Mouse (Mus musculus) embryonic facial prominence, embryonic 12.5 days (tissue): ENCODE results near the gene E030030I06Rik. TPM values are rescaled to one million over a fixed set of nuclear protein-coding genes. Genes with fewer than 3 reads are reported as not detected.
"Not testable (repeated sequence)": the region's sequence is repeated elsewhere in the genome, so short reads cannot be mapped to it uniquely, and the experiment has no call there.

Source experiments
- ATAC-seq: fragments of 200-750 bp; cut with Nextera tagmentation; 2 replicates; pipeline ENCODE4 v1.8.0; 2017; ENCODE audit not compliant: insufficient number of reproducible peaks, insufficient read depth, low FRiP score, low TSS enrichment
- H3K27ac ChIP-seq: fragments of 300-500 bp; sonication (generic); 2 replicates; pipeline ENCODE4 v1.5.1; 2016; ENCODE audit warnings: mild to moderate bottlenecking
- H3K27me3 ChIP-seq: fragments of 300-500 bp; sonication (generic); 2 replicates; pipeline ENCODE4 v1.6.1; 2016; ENCODE audit warnings: mild to moderate bottlenecking, moderate library complexity
- H3K36me3 ChIP-seq: fragments of 300-500 bp; sonication (generic); 2 replicates; pipeline ENCODE4 v1.6.1; 2016; ENCODE audit warnings: mild to moderate bottlenecking
- H3K4me1 ChIP-seq: fragments of 300-500 bp; sonication (generic); 2 replicates; pipeline ENCODE4 v1.6.1; 2016
- H3K4me2 ChIP-seq: fragments of 300-500 bp; sonication (generic); replicated peaks from 2 replicates; pipeline ENCODE4 v1.6.1; 2016; ENCODE audit warnings: mild to moderate bottlenecking, moderate library complexity
- H3K4me3 ChIP-seq: fragments of 300-500 bp; sonication (generic); 2 replicates; pipeline ENCODE4 v1.5.1; 2016; ENCODE audit warnings: mild to moderate bottlenecking
- H3K9ac ChIP-seq: fragments of 300-500 bp; sonication (generic); 2 replicates; pipeline ENCODE4 v1.6.1; 2016; ENCODE audit warnings: mild to moderate bottlenecking, moderate library complexity
- H3K9me3 ChIP-seq: fragments of 300-500 bp; sonication (generic); 2 replicates; pipeline ENCODE4 v1.6.1; 2016; ENCODE audit warnings: mild to moderate bottlenecking, moderate library complexity
- WGBS: fragments of 180-500 bp; shearing (Covaris S2); methylation state at CpG from one replicate; pipeline ENCODE4 v1.1.7; 2016; 5-methylcytosine and 5-hydroxymethylcytosine counted together
- polyA plus RNA-seq: library from polyadenylated mRNA; unstranded; fragments of >200 nt; fragmentation: Nextera tagmentation; extraction: Ambion mirVana; gene quantifications from 2 replicates; pipeline ENCODE4 v1.2.1, GENCODE M21; 2016

E030030I06Rik gene
- 13.6 and 19.9 TPM in 2 replicates for polyA plus RNA-seq

DNA sequence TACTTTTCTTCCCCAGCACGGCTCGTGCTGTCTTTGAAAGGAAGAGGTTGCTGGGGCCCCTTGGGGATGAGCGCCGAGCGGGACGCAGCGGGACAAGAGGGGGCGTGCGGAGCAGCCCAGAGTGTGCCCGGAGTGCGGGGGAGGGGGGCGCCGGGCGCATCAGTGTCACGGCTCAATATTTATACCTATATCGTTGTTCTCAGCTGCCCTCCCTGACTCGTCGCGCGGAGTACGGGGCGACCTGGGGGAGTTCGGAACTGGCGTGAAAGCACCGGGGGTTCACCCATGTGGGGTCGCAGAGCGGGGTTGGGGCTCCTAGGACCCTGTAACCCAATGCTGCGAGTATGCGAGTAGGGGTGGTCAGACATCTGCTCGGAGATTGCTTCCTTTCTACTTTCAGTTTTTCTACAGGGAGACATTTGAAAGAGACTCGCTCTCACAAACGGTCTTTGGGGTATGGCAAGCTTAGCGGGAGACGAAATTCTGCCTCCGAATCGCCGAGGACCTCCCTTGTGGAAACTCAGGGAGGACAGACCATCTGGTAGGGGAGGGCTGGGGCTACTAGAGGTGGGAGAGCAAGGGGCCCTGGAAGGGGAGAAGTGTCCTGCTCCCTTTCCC, at the start of gene E030030I06Rik:
Gene E030030I06Rik (minus strand): TSS at position 198 of the 618 bp plus-strand sequence.
- H3K9me3 ChIP-seq, result no peaks in the 10 kb centered on the region
- peak within 1 kb of the TSS; percentile 31; the same call in 1 of the 2 replicates for H3K27ac ChIP-seq
- H3K27me3 ChIP-seq, result peaks cover 26% of the 10 kb centered on the region
- H3K4me1 ChIP-seq, result peaks cover 14% of the 10 kb centered on the region
- H3K36me3 ChIP-seq, result no peaks in the 10 kb centered on the region
- H3K9ac ChIP-seq, result peak within 1 kb of the TSS; percentile 73
- H3K4me3 ChIP-seq, result peak within 1 kb of the TSS; percentile 71
- H3K4me2 ChIP-seq, result peak within 1 kb of the TSS; percentile 94
- peak; percentile 35 for ATAC-seq
- WGBS, result under 1% methylated on average over 37 of the region's 37 CpGs

DNA sequence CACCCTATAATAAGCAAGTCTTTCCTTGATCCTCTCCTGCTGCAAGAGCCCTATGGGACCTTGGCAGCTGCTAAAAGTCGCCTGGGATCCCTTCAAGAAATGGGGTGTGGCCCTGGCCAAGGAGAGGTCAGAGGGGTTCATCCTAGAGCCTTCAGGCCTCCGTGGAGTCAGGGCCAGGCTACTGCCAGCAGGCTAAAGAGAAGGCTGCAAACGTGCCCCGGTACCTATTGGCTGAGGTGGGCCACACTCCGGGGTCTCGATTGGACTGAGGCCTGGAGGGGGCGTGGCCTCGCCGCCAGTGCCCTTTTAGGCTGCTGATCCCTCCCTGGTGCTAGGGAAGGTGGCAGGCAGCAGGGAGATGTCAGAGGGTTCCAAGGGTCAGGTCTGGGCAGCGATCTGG, 42.0 kb upstream of the E030030I06Rik start:
- not testable (repeated sequence) for H3K27me3 ChIP-seq, H3K9ac ChIP-seq, H3K9me3 ChIP-seq, H3K4me1 ChIP-seq, H3K27ac ChIP-seq, H3K36me3 ChIP-seq, H3K4me3 ChIP-seq
- peak; percentile 32; the same call in 1 of the 2 replicates for ATAC-seq
- H3K4me2 ChIP-seq, result peak overlapping the region; percentile 25
- WGBS, result 1% methylated on average over 9 of the region's 10 CpGs

DNA sequence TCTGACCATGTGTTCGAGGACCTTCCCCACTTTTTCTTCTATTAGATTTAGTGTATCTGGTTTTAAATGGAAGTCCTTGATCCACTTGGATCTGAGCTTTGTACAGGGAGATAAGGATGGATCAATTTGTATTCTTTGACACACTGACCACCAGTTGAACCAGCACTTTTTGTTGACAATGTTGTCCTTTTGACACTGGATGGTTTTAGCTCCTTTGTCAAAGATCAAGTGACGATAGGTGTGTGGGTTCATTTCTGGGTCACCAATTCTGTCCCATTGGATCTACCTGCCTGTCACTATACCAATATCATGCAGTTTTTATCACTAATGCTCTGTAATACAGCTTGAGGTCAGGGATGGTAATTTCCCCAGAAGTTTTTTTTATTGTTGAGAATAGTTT, 27.4 kb upstream of the E030030I06Rik start:
- ATAC-seq, result not testable (repeated sequence)
- 87% methylated on average over 2 of the region's 2 CpGs for WGBS

GRCm38 (mm10) chr10:22174190-22174487, 25.1 kb upstream of the E030030I06Rik start:
- not testable (repeated sequence) for H3K9ac ChIP-seq, H3K9me3 ChIP-seq, H3K27ac ChIP-seq, H3K4me3 ChIP-seq, H3K27me3 ChIP-seq, H3K4me2 ChIP-seq, H3K36me3 ChIP-seq, ATAC-seq, H3K4me1 ChIP-seq
- 81% methylated on average over 2 of the region's 2 CpGs for WGBS

More for the DNA sequence above, 27.4 kb upstream of the E030030I06Rik start:
- not testable (repeated sequence) for H3K27ac ChIP-seq, H3K4me2 ChIP-seq, H3K4me1 ChIP-seq, H3K36me3 ChIP-seq, H3K4me3 ChIP-seq, H3K27me3 ChIP-seq, H3K9ac ChIP-seq, H3K9me3 ChIP-seq

GRCm38 (mm10) chr10:22173335-22174189, 24.5 kb upstream of the E030030I06Rik start:
- not testable (repeated sequence) for H3K4me3 ChIP-seq
- 0 out of 2 replicates have a peak, but pooled peaks have one; percentile 22 for ATAC-seq

DNA sequence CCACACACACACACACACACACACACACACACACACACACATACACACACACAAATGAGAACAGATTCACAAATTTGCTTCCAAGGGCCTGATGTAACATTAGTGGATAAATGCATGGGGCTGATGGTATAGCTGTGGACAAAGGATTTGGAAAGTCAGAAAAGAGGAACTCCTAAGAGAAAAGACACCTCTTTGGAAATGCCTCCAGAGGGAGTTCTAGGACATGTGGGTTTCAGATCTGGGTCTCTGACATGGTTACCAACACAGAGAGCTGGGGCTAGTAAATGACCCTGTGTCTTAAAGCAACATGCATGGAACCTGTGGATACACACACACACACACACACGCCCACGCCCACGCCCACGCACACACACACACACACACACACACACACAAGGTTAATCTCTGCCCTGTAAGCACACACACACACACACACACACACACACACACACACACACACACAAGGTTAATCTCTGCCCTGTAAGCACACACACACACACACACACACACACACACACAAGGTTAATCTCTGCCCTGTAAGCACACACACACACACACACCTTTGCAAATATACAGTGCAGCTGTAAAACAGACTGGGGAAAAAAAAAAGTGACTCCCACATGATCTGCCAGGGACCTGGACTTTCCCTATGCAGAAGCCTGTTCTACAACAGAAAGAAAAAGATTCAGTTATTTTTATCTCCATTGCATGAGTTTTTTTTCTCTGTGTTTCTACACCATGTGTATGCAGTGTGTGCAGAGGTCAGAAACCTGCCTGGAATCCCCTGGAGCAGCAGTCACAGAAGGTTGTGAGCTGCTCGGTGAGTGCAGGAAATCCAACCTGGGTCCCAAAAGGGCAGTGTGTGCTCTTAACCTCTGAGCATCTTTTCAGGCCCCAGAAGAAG, 23.6 kb upstream of the E030030I06Rik start:
- peak overlapping the region; percentile 35 for H3K4me2 ChIP-seq
- ATAC-seq, result 0 out of 2 replicates have a peak, but pooled peaks have one; percentile 56
- H3K27me3 ChIP-seq, H3K4me3 ChIP-seq, H3K36me3 ChIP-seq, H3K4me1 ChIP-seq, H3K9ac ChIP-seq, H3K27ac ChIP-seq, H3K9me3 ChIP-seq: not testable (repeated sequence)
- WGBS, result 40% methylated on average over 5 of the region's 5 CpGs

More at GRCm38 (mm10) chr10:22173335-22174189, 24.5 kb upstream of the E030030I06Rik start:
- not testable (repeated sequence) for H3K36me3 ChIP-seq, H3K9ac ChIP-seq, H3K4me1 ChIP-seq, H3K27me3 ChIP-seq, H3K27ac ChIP-seq, H3K9me3 ChIP-seq
- WGBS, result 10% methylated on average over 13 of the region's 17 CpGs
- H3K4me2 ChIP-seq, result peak overlapping the region; percentile 35

DNA sequence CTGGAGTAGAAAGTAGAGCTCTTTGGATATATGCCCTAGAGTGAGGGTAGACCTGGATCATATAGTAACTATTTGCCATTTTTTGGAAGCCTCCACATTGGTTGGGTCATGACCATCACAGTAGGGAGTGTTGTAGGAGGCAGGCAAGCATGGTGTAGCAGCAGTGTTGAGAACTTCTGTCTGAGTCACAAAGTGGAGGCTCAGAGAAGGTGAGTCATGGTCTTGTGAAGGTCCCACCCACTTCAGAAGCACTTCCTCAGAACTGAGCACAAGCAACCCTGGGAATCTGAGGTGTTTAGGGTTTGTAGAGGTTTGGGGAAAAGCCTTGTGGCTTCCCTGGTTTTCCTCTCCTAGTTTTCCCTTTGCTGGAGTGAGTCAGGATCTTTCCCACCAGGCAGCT, 20.0 kb upstream of the E030030I06Rik start:
- not testable (repeated sequence) for H3K9ac ChIP-seq, ATAC-seq, H3K4me2 ChIP-seq

DNA sequence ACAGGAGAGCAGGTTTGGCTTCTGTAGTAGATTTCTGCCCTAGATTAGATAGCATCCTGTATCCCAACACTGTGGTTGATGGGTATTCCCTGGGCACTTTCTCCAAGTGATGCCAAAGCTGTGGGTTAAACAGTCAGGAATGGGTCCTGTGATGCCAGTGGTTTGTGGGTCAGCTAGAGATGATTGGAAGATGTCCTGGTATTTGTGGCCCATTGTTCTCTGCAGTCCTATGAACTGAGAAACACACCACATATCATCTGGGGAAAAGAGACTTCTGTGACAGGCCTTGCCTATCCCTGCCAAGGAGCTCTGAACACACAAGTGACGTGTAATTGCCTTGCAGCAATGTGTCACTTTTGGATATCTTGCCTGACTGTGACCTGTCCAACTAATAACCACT, 18.0 kb upstream of the E030030I06Rik start:
- WGBS, result 76% methylated on average over 1 of the region's 1 CpGs
- not testable (repeated sequence) for H3K4me1 ChIP-seq, H3K36me3 ChIP-seq, ATAC-seq, H3K9me3 ChIP-seq, H3K27me3 ChIP-seq, H3K4me3 ChIP-seq, H3K9ac ChIP-seq, H3K27ac ChIP-seq, H3K4me2 ChIP-seq

More for the DNA sequence above, 20.0 kb upstream of the E030030I06Rik start:
- not testable (repeated sequence) for H3K27ac ChIP-seq, H3K27me3 ChIP-seq, H3K9me3 ChIP-seq, H3K4me3 ChIP-seq, H3K36me3 ChIP-seq, H3K4me1 ChIP-seq

- H3K4me3 ChIP-seq, result not testable (repeated sequence)
- WGBS, result 60% methylated on average over 2 of the region's 2 CpGs
Measured at GRCm38 (mm10) chr10:22166025-22166424, 17.0 kb upstream of the E030030I06Rik start.

DNA sequence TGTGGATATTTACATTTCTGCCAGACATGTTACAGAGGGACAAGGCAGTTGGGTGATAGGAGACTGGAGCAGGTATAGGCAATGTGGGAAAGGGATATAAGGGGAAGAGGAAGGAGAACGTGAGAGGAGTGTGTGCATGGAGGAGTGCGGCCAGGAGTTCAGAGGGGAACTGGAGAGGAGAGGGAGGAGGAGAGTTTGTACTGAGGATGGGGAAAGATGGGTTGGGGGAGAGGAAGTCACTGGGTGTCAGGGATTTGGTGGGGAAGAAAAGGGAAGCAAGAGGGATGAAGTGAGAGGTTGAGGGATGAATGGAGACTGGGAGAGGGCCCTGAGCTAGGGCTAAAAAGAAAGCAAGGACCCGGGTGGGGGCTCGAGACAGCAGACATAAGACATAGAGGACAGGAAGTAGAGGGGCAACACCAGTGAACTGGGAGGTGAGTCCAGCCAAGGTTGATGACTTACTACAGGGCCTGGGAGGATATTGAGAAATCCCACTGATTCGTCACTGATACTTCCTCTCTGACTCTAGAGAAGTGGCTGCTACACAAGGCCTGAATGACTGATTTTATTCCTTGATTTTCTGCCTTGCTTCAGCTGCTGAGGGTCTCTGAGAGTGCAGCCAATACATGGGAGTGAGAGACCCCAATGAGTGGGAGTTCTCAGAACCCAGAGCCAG, 16.4 kb upstream of the E030030I06Rik start:
- H3K27ac ChIP-seq, H3K4me1 ChIP-seq, H3K36me3 ChIP-seq, ATAC-seq, H3K9ac ChIP-seq, H3K4me2 ChIP-seq, H3K4me3 ChIP-seq, H3K9me3 ChIP-seq: not testable (repeated sequence)
- peaks cover 17% of the 10 kb centered on the region for H3K27me3 ChIP-seq
- 57% methylated on average over 5 of the region's 5 CpGs for WGBS

More at GRCm38 (mm10) chr10:22166025-22166424, 17.0 kb upstream of the E030030I06Rik start:
- not testable (repeated sequence) for H3K27ac ChIP-seq, H3K9me3 ChIP-seq, H3K4me2 ChIP-seq, H3K36me3 ChIP-seq, H3K9ac ChIP-seq, ATAC-seq, H3K4me1 ChIP-seq
- peaks cover 15% of the 10 kb centered on the region for H3K27me3 ChIP-seq
